Mouse (Mus musculus): ENCODE results near the gene Vmn1r148. TPM values are rescaled to one million over a fixed set of nuclear protein-coding genes. Genes with fewer than 3 reads are reported as not detected.
"Not testable (repeated sequence)": the region's sequence is repeated elsewhere in the genome, so short reads cannot be mapped to it uniquely, and the experiment has no call there.

The Vmn1r148 gene
- not detected for total RNA-seq (2021)
- long read RNA-seq, result 0 reads

DNA sequence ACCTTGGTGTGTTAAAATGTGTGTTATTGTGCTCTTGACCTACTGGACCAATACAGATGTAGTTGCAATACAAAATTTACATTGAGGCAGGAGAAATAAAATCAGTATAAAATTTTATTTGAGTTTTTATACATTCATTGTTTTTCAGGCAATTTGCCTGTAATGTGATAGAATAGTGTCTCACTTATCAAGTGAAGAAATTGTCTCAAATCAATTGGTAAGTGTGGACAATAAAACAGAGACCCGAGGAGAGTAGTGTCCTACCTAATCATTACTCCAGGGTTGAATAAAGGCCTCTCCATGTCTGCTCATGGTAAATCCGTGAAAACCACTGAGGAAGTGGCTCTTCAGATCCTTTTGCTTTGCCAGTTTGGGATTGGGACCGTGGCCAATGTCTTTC lies at the start of gene Vmn1r148:
Gene Vmn1r148, plus strand, starts transcription at position 301 of the 400 bp plus-strand sequence.
- DNase-seq (ENCODE audit: low spot score in 2 of 2), result not testable (repeated sequence)

- DNase-seq (ENCODE audit: low spot score in 2 of 2), result not testable (repeated sequence)
Observed at GRCm38 (mm10) chr7:22370939-22371338, 42.4 kb upstream of the Vmn1r148 start, which contains the start of gene Gm8660. Gm8660 (minus strand) TSS chr7:22371039.

DNA sequence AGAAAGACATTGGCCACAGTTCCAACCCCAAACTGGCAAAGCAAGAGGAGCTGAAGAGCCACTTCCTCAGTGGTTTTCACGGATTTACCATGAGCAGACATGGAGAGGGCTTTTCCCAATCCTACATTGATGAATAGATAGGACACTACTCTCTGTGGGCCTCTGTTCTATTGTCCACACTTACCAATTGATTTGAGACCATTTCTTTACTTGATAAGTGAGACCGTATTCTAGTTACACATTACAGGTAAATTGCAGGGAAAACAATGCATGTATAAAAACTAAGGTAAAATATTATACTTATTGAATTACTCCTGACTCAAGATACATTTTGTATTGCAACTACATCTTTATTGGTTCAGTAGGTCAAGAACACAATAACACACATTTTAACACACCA lies 24.7 kb downstream of the Vmn1r148 start, which contains the start of gene Vmn1r149:
Gene Vmn1r149, minus strand, starts transcription at position 101 of the 400 bp plus-strand sequence.
- DNase-seq (ENCODE audit: low spot score in 2 of 2), result not testable (repeated sequence)

DNA sequence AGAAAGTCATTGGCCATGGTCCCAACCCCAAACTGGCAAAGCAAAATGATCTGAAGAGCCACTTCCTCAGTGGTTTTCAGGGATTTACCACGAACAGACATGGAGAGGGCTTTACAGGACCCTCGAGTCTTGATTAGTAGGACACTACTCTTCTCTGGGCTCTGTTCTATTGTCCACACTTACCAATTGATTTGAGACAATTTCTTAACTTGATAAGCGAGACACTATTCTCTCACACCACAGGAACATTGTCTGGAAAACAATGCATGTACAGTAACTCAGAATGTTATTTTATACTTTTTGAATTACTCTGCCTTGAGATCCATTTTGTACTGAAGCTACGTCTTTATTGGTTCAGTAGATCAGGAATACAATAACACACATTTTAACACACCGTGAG lies 50.6 kb downstream of the Vmn1r148 start, which contains the start of gene Gm10665:
Gene Gm10665, minus strand, starts transcription at position 101 of the 400 bp plus-strand sequence.
- not testable (repeated sequence) for DNase-seq (ENCODE audit: low spot score in 2 of 2)

Other genes starting within 250 kb of the Vmn1r148 start
- gene Vmn1r142, start 249.5 kb upstream of the Vmn1r148 start, total RNA-seq (2021), result not detected
- gene Vmn1r143, start 224.2 kb upstream of the Vmn1r148 start, total RNA-seq (2021), result not detected
- not detected for gene Gm8653, start 212.3 kb upstream of the Vmn1r148 start, total RNA-seq (2021)
- not detected for gene Gm8453, start 184.1 kb upstream of the Vmn1r148 start, total RNA-seq (2021)
- not detected for gene Gm4187, start 83.9 kb upstream of the Vmn1r148 start, total RNA-seq (2021)
- not detected for gene Gm8660, start 42.5 kb upstream of the Vmn1r148 start, total RNA-seq (2021)
- gene Vmn1r149, start 24.6 kb downstream of the Vmn1r148 start, total RNA-seq (2021), result not detected
- not detected for gene Gm10665, start 50.5 kb downstream of the Vmn1r148 start, total RNA-seq (2021)
- not detected for gene Vmn1r151, start 86.1 kb downstream of the Vmn1r148 start, total RNA-seq (2021)
- gene Vmn1r152, start 109.4 kb downstream of the Vmn1r148 start, total RNA-seq (2021), result not detected
- gene Gm8677, start 121.3 kb downstream of the Vmn1r148 start, total RNA-seq (2021), result not detected
- not detected for gene Gm4201, start 151.8 kb downstream of the Vmn1r148 start, total RNA-seq (2021)
- not detected for gene Gm4565, start 174.5 kb downstream of the Vmn1r148 start, total RNA-seq (2021)
- gene Vmn1r155, start 244.4 kb downstream of the Vmn1r148 start, total RNA-seq (2021), result not detected